Mouse (Mus musculus) WW6 (cell line): ENCODE results near the gene Actr3b.

Experiments
- DNase-seq: peaks from one replicate; pipeline ENCODE4 v3.0.0-alpha.2; 2013; ENCODE audit warnings: low read depth, low spot score

Gene Actr3b

DNA sequence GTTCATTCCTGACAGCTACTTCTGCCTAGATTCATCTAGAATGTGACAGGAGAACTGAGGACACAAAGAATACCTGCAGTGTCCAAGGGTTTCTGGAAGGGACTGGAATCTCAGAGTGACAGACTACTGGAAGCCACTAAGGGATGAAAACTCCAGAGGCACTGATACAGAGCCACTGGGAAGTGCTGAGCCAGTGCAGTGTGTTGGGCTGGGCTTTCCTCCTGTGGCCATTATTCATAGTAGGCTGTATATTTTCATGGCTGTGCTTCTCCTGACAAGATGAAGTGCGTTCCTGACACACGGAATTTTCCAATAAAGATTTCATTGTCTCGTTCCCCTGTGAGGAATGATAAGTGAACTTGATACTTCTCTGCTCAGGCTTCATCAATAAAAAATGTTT, 126.9 kb downstream of the Actr3b start:
- no peak for DNase-seq

DNA sequence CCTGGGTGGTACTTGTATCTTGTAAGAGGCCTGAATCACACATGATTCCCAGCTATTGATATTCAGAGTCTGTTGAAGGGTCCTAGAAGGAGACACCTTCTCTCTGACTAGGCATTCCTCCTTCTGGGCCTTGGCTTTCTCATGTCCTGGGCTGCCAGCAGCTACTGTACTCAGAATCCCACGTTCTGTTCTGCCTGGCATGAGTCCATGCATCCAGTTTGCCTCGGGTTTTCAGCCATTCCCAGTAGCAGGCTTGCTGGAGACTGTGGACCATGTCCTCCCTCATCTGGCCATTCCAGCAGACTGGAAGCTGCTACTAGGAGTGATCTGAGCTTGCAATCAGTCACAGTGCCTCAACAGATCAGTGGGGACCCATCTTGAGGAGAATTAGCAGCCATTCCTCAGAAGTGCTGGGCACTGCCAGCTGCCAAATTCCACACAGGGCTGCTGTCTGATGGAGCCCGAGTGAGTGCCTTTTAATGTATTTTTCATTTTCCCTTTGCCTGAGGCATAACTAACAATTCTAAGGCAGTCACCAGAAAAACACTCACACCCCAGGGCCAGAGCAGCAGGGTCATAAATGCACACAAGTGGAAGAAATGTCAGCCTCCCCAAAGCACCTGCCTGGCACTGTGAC, 130.1 kb downstream of the Actr3b start:
- no peak for DNase-seq

DNA sequence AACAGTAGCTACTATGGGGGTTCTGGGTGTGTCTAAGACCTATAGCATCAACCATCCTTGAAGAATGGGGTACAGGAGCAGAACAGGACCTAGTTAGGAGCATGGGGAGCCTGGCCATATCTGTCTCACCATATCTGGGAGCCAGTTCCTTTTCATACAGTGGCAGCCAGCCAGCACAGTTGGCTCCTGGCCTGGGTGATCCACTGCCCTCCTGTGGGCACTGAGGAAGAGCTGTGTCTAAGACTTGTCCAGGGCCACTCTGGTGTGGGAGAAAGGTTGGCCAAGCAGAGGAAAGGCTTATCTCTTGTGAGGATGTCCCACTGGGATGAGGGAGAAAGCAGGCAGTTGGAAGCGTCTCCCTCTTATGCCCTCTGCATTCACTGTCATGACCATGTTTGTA, 131.5 kb downstream of the Actr3b start:
- DNase-seq: no peak
